Mouse (Mus musculus): Measurements from ENCODE around the gene Arhgef33.

- no peak for TF ChIP-seq GATA1 (IDR thresholded peaks at IDR 0.05; ENCODE audit: low read length)
- TF ChIP-seq TAL1 (IDR thresholded peaks at IDR 0.05; ENCODE audit: low read length), result no peak
Measured at GRCm38 (mm10) chr17:80312405-80312804, 5.2 kb downstream of the Arhgef33 start.
